Mouse (Mus musculus): ENCODE measurements around the gene Kdm8.

Gene Kdm8

GRCm38 (mm10) chr7:125503374-125504092 lies 59.1 kb downstream of the Kdm8 start:
- no peak for DNase-seq (ENCODE audit: low spot score)

GRCm38 (mm10) chr7:125504618-125505017 lies 60.1 kb downstream of the Kdm8 start:
- DNase-seq (ENCODE audit: low spot score): no peak

GRCm38 (mm10) chr7:125505568-125505967 lies 61.1 kb downstream of the Kdm8 start:
- no peak for DNase-seq (ENCODE audit: low spot score)

- no peak for DNase-seq (ENCODE audit: low spot score)
These were observed 62.8 kb downstream of the Kdm8 start for GRCm38 (mm10) chr7:125507279-125507678.

GRCm38 (mm10) chr7:125511432-125511831 lies 67.0 kb downstream of the Kdm8 start:
- DNase-seq (ENCODE audit: low spot score): no peak

- DNase-seq (ENCODE audit: low spot score): no peak
These were observed 67.4 kb downstream of the Kdm8 start for GRCm38 (mm10) chr7:125511852-125512251.
